Mouse (Mus musculus): ENCODE measurements at regions not wholly inside any gene's neighbourhood (a gene's known extent, or its start where the extent isn't known, plus 50 kb on each side); places are given as distances from the start of the nearest gene placed in this dataset.
A peak's percentile ranks its signal among the peaks of the same experiment; 100 is the strongest.

- Histone ChIP-seq H3K4me3 (ENCODE audit: low read length) (no peak overlapping the region), H3K4me2 (ENCODE audit: low read length) (no peak overlapping the region), H3K4me1 (ENCODE audit: control insufficient read depth, insufficient read depth, low read depth, low read length) (no peaks in the 10 kb centered on the region), H3K27me3 (replicated peaks; ENCODE audit: control insufficient read depth, insufficient read depth, low read length) (no peaks in the 10 kb centered on the region), H3K9ac (ENCODE audit: low read depth, low read length) (no peak overlapping the region), H3K9me3 (ENCODE audit: control insufficient read depth, low read length) (no peaks in the 10 kb centered on the region), H3K27ac (ENCODE audit: low read depth, low read length) (no peak overlapping the region), H3K36me3 (ENCODE audit: control insufficient read depth, insufficient read depth, low read length) (no peaks in the 10 kb centered on the region)
- WGBS: 63% methylated on average over 1 of the region's 1 CpGs
- peak; percentile 54; the same call in 1 of the 2 replicates for ATAC-seq
Observed at GRCm38 (mm10) chr3:148446845-148447244, 543.5 kb downstream of the Adgrl2 start.

- Histone ChIP-seq H3K27me3 (replicated peaks; ENCODE audit: control insufficient read depth, insufficient read depth, low read length) (no peaks in the 10 kb centered on the region), H3K4me2 (ENCODE audit: low read length) (no peak overlapping the region), H3K9me3 (ENCODE audit: control insufficient read depth, low read length) (no peaks in the 10 kb centered on the region), H3K4me1 (ENCODE audit: control insufficient read depth, insufficient read depth, low read depth, low read length) (no peaks in the 10 kb centered on the region), H3K36me3 (ENCODE audit: control insufficient read depth, insufficient read depth, low read length) (no peaks in the 10 kb centered on the region), H3K27ac (ENCODE audit: low read depth, low read length) (no peak overlapping the region), H3K4me3 (ENCODE audit: low read length) (no peak overlapping the region), H3K9ac (ENCODE audit: low read depth, low read length) (no peak overlapping the region)
- 62% methylated on average over 3 of the region's 3 CpGs for WGBS
- ATAC-seq: no peak
Observed at GRCm38 (mm10) chr3:148443012-148443411, 547.3 kb downstream of the Adgrl2 start.

- no peak overlapping the region for H3K27ac ChIP-seq (ENCODE audit: low read depth, low read length)
- H3K27me3 ChIP-seq (replicated peaks; ENCODE audit: control insufficient read depth, insufficient read depth, low read length): no peaks in the 10 kb centered on the region
- H3K4me2 ChIP-seq (ENCODE audit: low read length): no peak overlapping the region
- no peak overlapping the region for H3K9ac ChIP-seq (ENCODE audit: low read depth, low read length)
- no peaks in the 10 kb centered on the region for H3K36me3 ChIP-seq (ENCODE audit: control insufficient read depth, insufficient read depth, low read length)
- ATAC-seq: no peak
- 95% methylated on average over 4 of the region's 4 CpGs for WGBS
- no peaks in the 10 kb centered on the region for H3K4me1 ChIP-seq (ENCODE audit: control insufficient read depth, insufficient read depth, low read depth, low read length)
- H3K9me3 ChIP-seq (ENCODE audit: control insufficient read depth, low read length): no peaks in the 10 kb centered on the region
- no peak overlapping the region for H3K4me3 ChIP-seq (ENCODE audit: low read length)
Observed at GRCm38 (mm10) chr3:148434033-148434432, 556.3 kb downstream of the Adgrl2 start.

- H3K4me2 ChIP-seq (ENCODE audit: low read length): no peak overlapping the region
- H3K27me3 ChIP-seq (replicated peaks; ENCODE audit: control insufficient read depth, insufficient read depth, low read length): no peaks in the 10 kb centered on the region
- no peaks in the 10 kb centered on the region for H3K36me3 ChIP-seq (ENCODE audit: control insufficient read depth, insufficient read depth, low read length)
- no peak overlapping the region for H3K27ac ChIP-seq (ENCODE audit: low read depth, low read length)
- H3K9ac ChIP-seq (ENCODE audit: low read depth, low read length): no peak overlapping the region
- 63% methylated on average over 10 of the region's 10 CpGs for WGBS
- no peak for ATAC-seq
- no peaks in the 10 kb centered on the region for H3K9me3 ChIP-seq (ENCODE audit: control insufficient read depth, low read length)
- no peak overlapping the region for H3K4me3 ChIP-seq (ENCODE audit: low read length)
- H3K4me1 ChIP-seq (ENCODE audit: control insufficient read depth, insufficient read depth, low read depth, low read length): no peaks in the 10 kb centered on the region
Observed at GRCm38 (mm10) chr3:148429012-148429865, 561.1 kb downstream of the Adgrl2 start.

GRCm38 (mm10) chr3:148424089-148424488 lies 566.3 kb downstream of the Adgrl2 start:
- Histone ChIP-seq H3K4me2 (ENCODE audit: low read length) (no peak overlapping the region), H3K27me3 (replicated peaks; ENCODE audit: control insufficient read depth, insufficient read depth, low read length) (0 out of 2 replicates have a peak, but pooled peaks cover 2% of the 10 kb centered on the region), H3K4me1 (ENCODE audit: control insufficient read depth, insufficient read depth, low read depth, low read length) (no peaks in the 10 kb centered on the region), H3K36me3 (ENCODE audit: control insufficient read depth, insufficient read depth, low read length) (no peaks in the 10 kb centered on the region), H3K9me3 (ENCODE audit: control insufficient read depth, low read length) (no peaks in the 10 kb centered on the region), H3K4me3 (ENCODE audit: low read length) (no peak overlapping the region), H3K27ac (ENCODE audit: low read depth, low read length) (no peak overlapping the region), H3K9ac (ENCODE audit: low read depth, low read length) (no peak overlapping the region)
- ATAC-seq: no peak
- 61% methylated on average over 4 of the region's 4 CpGs for WGBS

- 97% methylated on average over 1 of the region's 1 CpGs for WGBS
- Histone ChIP-seq H3K9me3 (ENCODE audit: control insufficient read depth, low read length) (no peaks in the 10 kb centered on the region), H3K4me1 (ENCODE audit: control insufficient read depth, insufficient read depth, low read depth, low read length) (no peaks in the 10 kb centered on the region), H3K27me3 (replicated peaks; ENCODE audit: control insufficient read depth, insufficient read depth, low read length) (0 out of 2 replicates have a peak, but pooled peaks cover 2% of the 10 kb centered on the region), H3K4me3 (ENCODE audit: low read length) (no peak overlapping the region), H3K4me2 (ENCODE audit: low read length) (no peak overlapping the region), H3K36me3 (ENCODE audit: control insufficient read depth, insufficient read depth, low read length) (no peaks in the 10 kb centered on the region), H3K27ac (ENCODE audit: low read depth, low read length) (no peak overlapping the region), H3K9ac (ENCODE audit: low read depth, low read length) (no peak overlapping the region)
- no peak for ATAC-seq
Observed at GRCm38 (mm10) chr3:148423383-148423782, 567.0 kb downstream of the Adgrl2 start.

- ATAC-seq: no peak
- H3K4me2 ChIP-seq (ENCODE audit: low read length): no peak overlapping the region
- no peak overlapping the region for H3K27ac ChIP-seq (ENCODE audit: low read depth, low read length)
- H3K4me3 ChIP-seq (ENCODE audit: low read length): no peak overlapping the region
- H3K9ac ChIP-seq (ENCODE audit: low read depth, low read length): no peak overlapping the region
- H3K4me1 ChIP-seq (ENCODE audit: control insufficient read depth, insufficient read depth, low read depth, low read length): no peaks in the 10 kb centered on the region
- 0 out of 2 replicates have a peak, but pooled peaks cover 2% of the 10 kb centered on the region for H3K27me3 ChIP-seq (replicated peaks; ENCODE audit: control insufficient read depth, insufficient read depth, low read length)
- no peaks in the 10 kb centered on the region for H3K9me3 ChIP-seq (ENCODE audit: control insufficient read depth, low read length)
- 78% methylated on average over 3 of the region's 3 CpGs for WGBS
- no peaks in the 10 kb centered on the region for H3K36me3 ChIP-seq (ENCODE audit: control insufficient read depth, insufficient read depth, low read length)
Observed at GRCm38 (mm10) chr3:148422720-148423119, 567.6 kb downstream of the Adgrl2 start.

GRCm38 (mm10) chr3:148422205-148422604 lies 568.1 kb downstream of the Adgrl2 start:
- Histone ChIP-seq H3K36me3 (ENCODE audit: control insufficient read depth, insufficient read depth, low read length) (no peaks in the 10 kb centered on the region), H3K9ac (ENCODE audit: low read depth, low read length) (no peak overlapping the region), H3K27ac (ENCODE audit: low read depth, low read length) (no peak overlapping the region), H3K9me3 (ENCODE audit: control insufficient read depth, low read length) (no peaks in the 10 kb centered on the region), H3K27me3 (replicated peaks; ENCODE audit: control insufficient read depth, insufficient read depth, low read length) (0 out of 2 replicates have a peak, but pooled peaks cover 2% of the 10 kb centered on the region), H3K4me3 (ENCODE audit: low read length) (no peak overlapping the region), H3K4me2 (ENCODE audit: low read length) (no peak overlapping the region), H3K4me1 (ENCODE audit: control insufficient read depth, insufficient read depth, low read depth, low read length) (no peaks in the 10 kb centered on the region)
- ATAC-seq: no peak
- WGBS: 80% methylated on average over 2 of the region's 2 CpGs

- no peaks in the 10 kb centered on the region for H3K36me3 ChIP-seq (ENCODE audit: control insufficient read depth, insufficient read depth, low read length)
- 95% methylated on average over 5 of the region's 5 CpGs for WGBS
- no peaks in the 10 kb centered on the region for H3K9me3 ChIP-seq (ENCODE audit: control insufficient read depth, low read length)
- no peaks in the 10 kb centered on the region for H3K4me1 ChIP-seq (ENCODE audit: control insufficient read depth, insufficient read depth, low read depth, low read length)
- no peak overlapping the region for H3K4me2 ChIP-seq (ENCODE audit: low read length)
- H3K27ac ChIP-seq (ENCODE audit: low read depth, low read length): no peak overlapping the region
- H3K27me3 ChIP-seq (replicated peaks; ENCODE audit: control insufficient read depth, insufficient read depth, low read length): 0 out of 2 replicates have a peak, but pooled peaks cover 2% of the 10 kb centered on the region
- no peak for ATAC-seq
- no peak overlapping the region for H3K4me3 ChIP-seq (ENCODE audit: low read length)
- H3K9ac ChIP-seq (ENCODE audit: low read depth, low read length): no peak overlapping the region
Observed at GRCm38 (mm10) chr3:148420303-148420702, 570.1 kb downstream of the Adgrl2 start.
